In the genomic region with DNA sequence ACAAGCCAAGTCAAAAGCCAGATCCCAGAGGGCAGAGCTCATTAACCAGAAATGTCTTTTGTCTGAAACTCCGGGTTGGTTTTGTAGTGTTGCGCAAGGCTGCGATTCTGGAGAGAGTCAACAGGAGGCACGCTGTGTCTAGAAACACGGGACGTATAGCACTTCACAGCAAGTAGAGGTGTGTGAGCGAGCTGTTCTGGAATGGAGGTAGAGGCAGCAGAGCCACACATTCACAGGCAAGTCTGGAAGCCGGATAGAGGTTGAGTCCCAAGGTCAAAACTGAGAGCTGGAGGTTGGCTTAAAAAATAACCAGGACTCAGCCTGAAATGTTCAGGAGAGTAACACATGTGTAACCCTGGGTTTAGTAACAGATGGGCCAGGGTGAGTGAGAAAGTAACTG, we compare ENCODE assay signal across 10 mouse cellular contexts.
DNase-seq lines count a peak whose midpoint lies in the region; ATAC-seq lines count a peak whose summit lies in the region.
"Had no signal": no experiment of that assay in that cellular context is flagged by ENCODE, and none has a peak within 500 bp of the region (broad histone marks: within the 10 kb centered on the region; RNA-seq: fewer than 3 reads in every experiment).

No protein-coding gene starts in this region.

- WGBS in limb, embryonic 11.5 days: 84% methylated on average over 8 of the region's 8 CpGs

- H3K9me3 ChIP-seq in limb, embryonic 11.5 days (ENCODE audit: control insufficient read depth, low read length): no peaks in the 10 kb centered on the region

- no peak for ATAC-seq in limb, embryonic 11.5 days (ENCODE audit: insufficient number of reproducible peaks, low FRiP score, low TSS enrichment, low read depth)
- ATAC-seq in monocyte, adult 5-6 weeks (replicated peaks; ENCODE audit: insufficient number of reproducible peaks, low FRiP score, low TSS enrichment, poor library complexity, severe bottlenecking): peak; percentile 68; the same call in 1 of the 2 replicates
- ATAC-seq: forebrain, embryonic 14.5 days had no signal

- H3K27me3 ChIP-seq in limb, embryonic 11.5 days (ENCODE audit: control insufficient read depth, insufficient read depth, low read length): no peaks in the 10 kb centered on the region

- peaks cover 4% of the 10 kb centered on the region; the same call in 1 of the 2 replicates for H3K4me1 ChIP-seq in limb, embryonic 11.5 days (ENCODE audit: control insufficient read depth, insufficient read depth, low read length)

- intact Hi-C loops in left cerebral cortex, postnatal 14 days (cut with DNase I): no loop called here

- H3K4me3 ChIP-seq in limb, embryonic 11.5 days (ENCODE audit: low read depth, low read length): no peak overlapping the region

- H3K36me3 ChIP-seq in limb, embryonic 11.5 days (ENCODE audit: control insufficient read depth, insufficient read depth, low read length): no peaks in the 10 kb centered on the region

- H3K27ac ChIP-seq in limb, embryonic 11.5 days (replicated peaks; ENCODE audit: low read depth, low read length): no peak overlapping the region

- H3K4me2 ChIP-seq in limb, embryonic 11.5 days (ENCODE audit: low read depth, severe bottlenecking): no peak overlapping the region

- no peak overlapping the region for H3K9ac ChIP-seq in limb, embryonic 11.5 days (ENCODE audit: low read length)

- DNase-seq in embryo, embryonic 11 days: peak; percentile 9
- DNase-seq in embryo, embryonic 10 days (ENCODE audit: low spot score): no peak
- DNase-seq in T-cell, adult 2 months (ENCODE audit: low spot score): peak; percentile 19
- peak; percentile 25 for DNase-seq in limb, embryonic 11.5 days (ENCODE audit: low spot score)
- DNase-seq in left cerebral cortex, postnatal 14 days (ENCODE audit: low spot score in 2 of 2): no peak
- DNase-seq in right cerebral cortex, postnatal 36 days (ENCODE audit: low spot score in 2 of 2): no peak
- no peak for DNase-seq in cerebellum, postnatal 14 days
- DNase-seq: layer of hippocampus, adult 9-11 months had no signal

Comparison
In these comparisons a context has a peak if more than half of its experiments do, and no peak if none do; other contexts are left out.
1. DNase-seq: peak in embryo, embryonic 11 days (single experiment), T-cell, adult 2 months (single experiment) and limb, embryonic 11.5 days (single experiment); none in embryo, embryonic 10 days (single experiment), left cerebral cortex, postnatal 14 days (0 of 2), right cerebral cortex, postnatal 36 days (0 of 2) and cerebellum, postnatal 14 days (0 of 2).